Mouse (Mus musculus): ENCODE data around the gene Pin1rt1. TPM values are rescaled to one million over a fixed set of nuclear protein-coding genes. Genes with fewer than 3 reads are reported as not detected.

The Pin1rt1 gene
- not detected in 2 replicates for polyA plus RNA-seq (2012)

DNA sequence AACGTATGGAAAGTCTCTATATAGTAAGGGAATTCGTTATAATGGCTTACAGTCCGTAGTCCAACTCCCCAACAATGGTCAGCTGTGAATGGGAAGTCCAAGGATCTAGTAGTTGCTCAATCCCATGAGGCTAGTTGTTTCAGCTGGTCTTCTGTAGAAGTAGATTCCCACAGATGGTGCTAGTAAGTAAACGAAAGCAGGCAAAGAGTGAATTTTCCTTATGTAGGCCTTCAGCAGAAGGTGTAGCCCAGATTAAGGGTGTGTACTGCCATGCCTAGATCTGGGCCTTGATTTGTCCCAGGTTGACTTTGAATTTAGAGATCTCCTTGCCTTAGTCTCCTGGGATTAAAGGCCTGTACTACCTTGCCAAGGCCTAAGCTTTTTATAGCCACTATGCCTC is at the start of gene Pin1rt1:
TSS of gene Pin1rt1 (minus strand) at position 101 of the 400 bp plus-strand sequence.
- TF ChIP-seq TAL1 (IDR thresholded peaks at IDR 0.05; ENCODE audit: low read length) (no peak), GATA1 (IDR thresholded peaks at IDR 0.05; ENCODE audit: low read length) (no peak)
- H3K4me3 ChIP-seq (replicated peaks): no peak within 1 kb of the TSS
- no peaks in the 10 kb centered on the region for H3K9me3 ChIP-seq (ENCODE audit: control insufficient read depth, low read length)
- H3K36me3 ChIP-seq (ENCODE audit: control insufficient read depth): no peaks in the 10 kb centered on the region
- H3K4me1 ChIP-seq (ENCODE audit: control insufficient read depth): peaks cover 13% of the 10 kb centered on the region
- peaks cover 19% of the 10 kb centered on the region for H3K27me3 ChIP-seq (ENCODE audit: control insufficient read depth)

DNA sequence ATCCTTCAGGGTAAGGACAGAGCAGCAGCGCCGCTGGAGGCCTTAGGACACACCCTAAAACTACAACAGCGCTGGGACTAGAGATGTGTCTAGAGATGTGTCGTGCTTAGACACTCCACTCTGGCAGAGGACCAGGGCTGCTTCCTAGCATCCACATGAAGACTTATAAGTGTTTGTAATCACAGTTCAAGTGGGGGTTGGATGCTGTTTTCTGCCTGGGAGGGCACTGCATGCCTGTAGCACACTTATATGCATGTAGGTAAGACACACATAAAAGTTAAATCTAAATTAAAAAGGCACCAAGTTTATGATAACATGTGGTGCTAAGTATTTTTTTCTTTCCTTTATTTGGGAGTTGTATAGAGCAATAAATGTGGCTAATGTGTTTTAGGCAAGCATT is 47.8 kb upstream of the Pin1rt1 start:
- H3K9me3 ChIP-seq (ENCODE audit: control insufficient read depth, low read length): no peaks in the 10 kb centered on the region
- peaks cover 5% of the 10 kb centered on the region; the same call in 1 of the 2 replicates for H3K36me3 ChIP-seq (ENCODE audit: control insufficient read depth)
- no peaks in the 10 kb centered on the region for H3K27me3 ChIP-seq (ENCODE audit: control insufficient read depth)
- no peaks in the 10 kb centered on the region for H3K4me1 ChIP-seq (ENCODE audit: control insufficient read depth)
- no peak overlapping the region for H3K4me3 ChIP-seq (replicated peaks)
- no peak for TF ChIP-seq TAL1 (IDR thresholded peaks at IDR 0.05; ENCODE audit: low read length)
- TF ChIP-seq GATA1 (IDR thresholded peaks at IDR 0.05; ENCODE audit: low read length): no peak

DNA sequence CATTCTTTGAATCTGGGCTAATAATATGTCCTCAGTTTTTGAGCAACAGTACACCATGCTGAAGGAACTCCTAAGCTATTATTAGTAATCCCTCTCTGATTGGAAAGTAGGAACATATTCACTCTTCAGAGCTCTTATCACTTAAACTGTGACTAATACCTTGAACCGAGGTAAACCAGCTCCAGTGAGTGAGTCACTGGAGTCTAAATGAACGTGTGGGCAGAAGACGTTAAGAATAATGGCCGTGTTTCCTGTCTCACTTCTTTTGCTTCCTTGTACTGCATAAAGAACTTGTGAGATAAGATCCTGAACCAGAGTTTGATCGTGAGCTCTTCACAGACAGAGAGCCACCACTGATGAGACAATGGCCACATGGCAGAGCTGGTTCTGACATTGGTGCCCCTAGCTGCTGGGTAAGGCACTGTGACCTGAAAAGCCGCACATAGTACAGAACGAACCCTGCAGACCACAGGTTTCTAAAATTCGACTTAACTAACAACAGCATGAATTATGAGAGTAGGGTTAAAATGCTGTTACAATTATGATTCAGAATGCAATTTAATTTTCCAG is 47.0 kb upstream of the Pin1rt1 start:
- Histone ChIP-seq H3K27me3 (ENCODE audit: control insufficient read depth) (no peaks in the 10 kb centered on the region), H3K36me3 (ENCODE audit: control insufficient read depth) (peaks cover 5% of the 10 kb centered on the region; the same call in 1 of the 2 replicates), H3K4me1 (ENCODE audit: control insufficient read depth) (no peaks in the 10 kb centered on the region), H3K4me3 (replicated peaks) (no peak overlapping the region), H3K9me3 (ENCODE audit: control insufficient read depth, low read length) (no peaks in the 10 kb centered on the region)
- no peak for TF ChIP-seq GATA1 (IDR thresholded peaks at IDR 0.05; ENCODE audit: low read length)
- no peak for TF ChIP-seq TAL1 (IDR thresholded peaks at IDR 0.05; ENCODE audit: low read length)

DNA sequence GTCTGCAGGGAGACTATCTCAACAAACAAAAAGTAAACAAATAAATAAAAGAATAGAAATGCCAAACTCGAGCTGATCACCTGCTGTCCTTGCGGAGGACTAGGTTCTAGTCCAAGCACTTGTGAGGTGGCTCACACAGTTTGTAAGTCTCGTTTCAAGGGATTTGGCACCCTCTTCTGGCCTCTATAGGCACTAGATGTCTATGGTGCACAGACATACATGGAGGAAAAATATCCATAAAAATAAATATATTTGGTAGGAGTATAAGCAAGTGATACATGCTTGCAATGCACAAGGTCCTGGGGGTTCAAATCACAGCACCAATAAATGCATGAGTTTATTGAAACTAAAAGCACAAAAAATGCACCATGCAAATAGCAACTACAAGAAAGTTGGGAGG is 34.4 kb upstream of the Pin1rt1 start:
- no peaks in the 10 kb centered on the region for H3K36me3 ChIP-seq (ENCODE audit: control insufficient read depth)
- no peaks in the 10 kb centered on the region for H3K9me3 ChIP-seq (ENCODE audit: control insufficient read depth, low read length)
- H3K4me3 ChIP-seq (replicated peaks): no peak overlapping the region
- H3K4me1 ChIP-seq (ENCODE audit: control insufficient read depth): peaks cover 4% of the 10 kb centered on the region
- H3K27me3 ChIP-seq (ENCODE audit: control insufficient read depth): no peaks in the 10 kb centered on the region
- no peak for TF ChIP-seq GATA1 (IDR thresholded peaks at IDR 0.05; ENCODE audit: low read length)
- TF ChIP-seq TAL1 (IDR thresholded peaks at IDR 0.05; ENCODE audit: low read length): no peak

DNA sequence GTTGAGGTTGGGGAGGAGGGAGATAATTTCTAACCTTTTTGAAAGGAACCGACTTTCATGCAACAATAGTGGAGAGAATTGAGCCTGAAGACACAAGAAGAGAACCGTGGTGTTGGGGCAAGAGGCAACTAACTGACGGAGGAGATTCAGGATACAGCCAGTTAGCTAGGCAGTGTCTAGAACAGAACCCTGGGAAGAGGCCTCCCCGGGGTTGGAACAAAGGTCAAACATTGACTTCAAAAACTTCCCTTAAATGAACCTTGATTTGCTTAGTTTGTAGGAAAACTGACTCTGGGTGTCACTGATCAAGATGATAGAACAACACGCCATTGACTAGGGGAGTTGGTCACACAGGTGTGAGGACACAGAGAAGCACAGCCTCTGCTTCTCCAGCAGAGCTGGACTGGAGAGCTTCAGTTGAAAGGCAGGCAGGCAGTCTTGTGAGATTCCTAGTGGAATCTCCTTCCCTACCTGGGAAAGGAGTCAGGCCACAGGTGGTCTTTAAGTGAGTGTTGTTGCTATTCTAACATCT is 32.5 kb upstream of the Pin1rt1 start:
- Histone ChIP-seq H3K4me1 (ENCODE audit: control insufficient read depth) (peaks cover 4% of the 10 kb centered on the region), H3K9me3 (ENCODE audit: control insufficient read depth, low read length) (no peaks in the 10 kb centered on the region), H3K27me3 (ENCODE audit: control insufficient read depth) (peaks cover 4% of the 10 kb centered on the region; the same call in 1 of the 2 replicates), H3K4me3 (replicated peaks) (no peak overlapping the region), H3K36me3 (ENCODE audit: control insufficient read depth) (no peaks in the 10 kb centered on the region)
- TF ChIP-seq TAL1 (IDR thresholded peaks at IDR 0.05; ENCODE audit: low read length): no peak
- TF ChIP-seq GATA1 (IDR thresholded peaks at IDR 0.05; ENCODE audit: low read length): no peak

DNA sequence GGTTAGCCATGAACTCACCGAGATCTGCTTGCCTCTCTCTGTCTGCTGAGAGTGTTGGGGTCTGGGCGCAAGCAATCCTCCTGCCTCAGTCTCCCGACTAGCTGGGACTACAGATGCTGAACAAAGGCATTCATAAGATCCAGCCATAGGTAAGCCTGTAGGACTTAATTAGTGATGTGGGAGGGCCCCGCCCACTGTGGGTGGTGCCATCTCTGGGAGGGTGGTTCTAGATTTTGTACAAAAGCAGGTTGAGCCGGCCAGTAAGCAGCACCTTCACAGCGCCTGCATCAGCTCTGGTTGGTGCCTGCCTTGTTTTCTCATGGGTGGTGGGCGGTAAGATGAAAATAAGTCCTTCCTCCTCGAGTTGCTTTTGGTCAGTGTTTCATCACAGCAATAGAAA is 30.1 kb upstream of the Pin1rt1 start:
- Histone ChIP-seq H3K9me3 (ENCODE audit: control insufficient read depth, low read length) (no peaks in the 10 kb centered on the region), H3K4me1 (ENCODE audit: control insufficient read depth) (peaks cover 15% of the 10 kb centered on the region), H3K27me3 (ENCODE audit: control insufficient read depth) (peaks cover 28% of the 10 kb centered on the region), H3K4me3 (replicated peaks) (no peak overlapping the region), H3K36me3 (ENCODE audit: control insufficient read depth) (no peaks in the 10 kb centered on the region)
- no peak for TF ChIP-seq GATA1 (IDR thresholded peaks at IDR 0.05; ENCODE audit: low read length)
- TF ChIP-seq TAL1 (IDR thresholded peaks at IDR 0.05; ENCODE audit: low read length): no peak

DNA sequence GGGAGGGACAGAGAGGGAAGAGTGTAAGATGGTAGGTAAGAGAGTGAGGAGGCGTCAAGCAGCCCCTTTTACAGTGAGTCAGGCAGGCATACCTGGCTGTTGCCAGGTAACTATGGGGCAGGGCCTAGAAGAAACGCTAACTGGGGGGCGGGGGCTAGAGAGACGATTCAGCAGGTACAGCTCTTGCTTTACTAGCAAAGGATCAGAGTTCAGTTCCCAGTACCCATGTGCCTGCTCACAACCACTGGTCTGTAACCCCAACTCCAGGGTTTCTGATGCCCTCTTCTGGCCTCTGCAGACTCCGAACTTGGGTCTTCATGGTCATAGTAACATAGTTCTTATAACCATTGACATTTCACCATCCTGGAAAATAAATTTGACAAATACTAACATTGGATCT is 27.8 kb upstream of the Pin1rt1 start:
- H3K9me3 ChIP-seq (ENCODE audit: control insufficient read depth, low read length): no peaks in the 10 kb centered on the region
- H3K36me3 ChIP-seq (ENCODE audit: control insufficient read depth): no peaks in the 10 kb centered on the region
- H3K4me1 ChIP-seq (ENCODE audit: control insufficient read depth): peaks cover 15% of the 10 kb centered on the region
- no peak overlapping the region for H3K4me3 ChIP-seq (replicated peaks)
- peaks cover 43% of the 10 kb centered on the region for H3K27me3 ChIP-seq (ENCODE audit: control insufficient read depth)
- TF ChIP-seq TAL1 (IDR thresholded peaks at IDR 0.05; ENCODE audit: low read length): no peak
- TF ChIP-seq GATA1 (IDR thresholded peaks at IDR 0.05; ENCODE audit: low read length): no peak

DNA sequence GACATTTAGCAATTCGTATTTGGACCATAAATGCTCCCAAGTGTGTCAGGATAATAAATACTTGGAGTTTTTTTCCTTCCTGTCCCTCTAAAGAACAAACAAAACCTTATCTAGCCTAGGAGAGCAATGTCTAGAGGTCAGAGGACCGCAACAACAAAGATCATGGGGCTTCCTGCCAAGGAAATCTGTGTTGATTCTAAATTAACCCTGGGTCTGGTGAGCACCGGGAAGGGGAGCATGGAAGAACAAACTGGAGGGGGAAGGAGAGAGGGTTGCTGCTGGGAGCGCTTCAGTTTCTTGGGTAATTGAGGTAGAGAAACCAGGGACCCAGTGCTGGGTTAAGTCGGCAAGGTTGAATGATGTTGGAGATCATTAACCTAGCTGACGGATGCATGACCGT is 27.0 kb upstream of the Pin1rt1 start:
- Histone ChIP-seq H3K36me3 (ENCODE audit: control insufficient read depth) (no peaks in the 10 kb centered on the region), H3K4me3 (replicated peaks) (peak overlapping the region; percentile 69), H3K9me3 (ENCODE audit: control insufficient read depth, low read length) (no peaks in the 10 kb centered on the region), H3K27me3 (ENCODE audit: control insufficient read depth) (peaks cover 45% of the 10 kb centered on the region), H3K4me1 (ENCODE audit: control insufficient read depth) (peaks cover 15% of the 10 kb centered on the region)
- no peak for TF ChIP-seq GATA1 (IDR thresholded peaks at IDR 0.05; ENCODE audit: low read length)
- TF ChIP-seq TAL1 (IDR thresholded peaks at IDR 0.05; ENCODE audit: low read length): no peak

DNA sequence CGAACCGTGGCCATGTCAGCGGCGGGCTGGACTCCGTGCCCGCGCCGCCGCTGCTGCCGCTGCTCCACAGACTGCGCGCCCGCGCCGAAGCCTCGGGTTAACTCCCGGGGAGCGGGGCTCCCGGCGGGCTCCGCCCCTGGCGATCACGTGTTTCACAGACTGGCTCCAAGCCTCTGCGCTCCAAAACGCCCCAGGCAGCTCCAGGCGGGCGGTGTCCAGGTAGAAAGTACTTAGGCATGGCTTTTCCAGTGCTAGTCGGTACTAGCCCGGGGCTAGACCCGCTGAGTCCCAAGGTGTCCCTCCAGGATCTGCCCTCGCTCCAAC is 26.5 kb upstream of the Pin1rt1 start, which contains the start of gene Depdc7:
TSS of gene Depdc7 (minus strand) at position 138 of the 324 bp plus-strand sequence.
- no peaks in the 10 kb centered on the region for H3K36me3 ChIP-seq (ENCODE audit: control insufficient read depth)
- no peaks in the 10 kb centered on the region for H3K9me3 ChIP-seq (ENCODE audit: control insufficient read depth, low read length)
- TF ChIP-seq TAL1 (IDR thresholded peaks at IDR 0.05; ENCODE audit: low read length): no peak
- TF ChIP-seq GATA1 (IDR thresholded peaks at IDR 0.05; ENCODE audit: low read length): no peak
- peaks cover 15% of the 10 kb centered on the region for H3K4me1 ChIP-seq (ENCODE audit: control insufficient read depth)
- peak within 1 kb of the TSS; percentile 69 for H3K4me3 ChIP-seq (replicated peaks)
- H3K27me3 ChIP-seq (ENCODE audit: control insufficient read depth): peaks cover 45% of the 10 kb centered on the region

Data from erythroblast, embryonic 14.5 days (primary cell).